Mouse (Mus musculus) lung, postnatal 14 days (tissue): ENCODE measurements around the gene Mup20.
"Not testable (repeated sequence)": the region's sequence is repeated elsewhere in the genome, so short reads cannot be mapped to it uniquely, and the experiment has no call there.

Experiments used
- DNase-seq: peaks from one replicate; pipeline ENCODE4 v3.0.0; 2021

Gene Mup20

DNA sequence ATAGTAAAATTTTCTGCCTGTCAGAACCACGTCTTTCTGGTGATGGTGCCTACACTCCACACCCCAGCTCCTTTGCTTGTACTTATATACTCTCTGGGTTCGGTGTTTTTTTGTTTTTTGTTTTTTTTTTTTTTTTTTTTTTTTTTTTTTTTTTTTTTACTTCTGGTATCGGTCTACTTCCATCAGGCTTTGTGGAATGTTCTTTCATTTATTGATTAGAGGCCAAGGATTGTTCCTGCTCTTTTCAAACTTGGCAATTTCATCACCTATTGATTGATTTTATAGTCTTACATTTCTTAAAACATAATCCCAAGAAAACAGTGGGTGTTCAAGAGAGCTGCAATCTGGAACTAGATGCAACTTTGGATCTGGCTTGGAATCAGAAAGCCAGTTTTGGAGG is at the start of gene Mup20:
Gene Mup20 (minus strand): TSS at position 101 of the 400 bp plus-strand sequence.
- DNase-seq: not testable (repeated sequence)

DNA sequence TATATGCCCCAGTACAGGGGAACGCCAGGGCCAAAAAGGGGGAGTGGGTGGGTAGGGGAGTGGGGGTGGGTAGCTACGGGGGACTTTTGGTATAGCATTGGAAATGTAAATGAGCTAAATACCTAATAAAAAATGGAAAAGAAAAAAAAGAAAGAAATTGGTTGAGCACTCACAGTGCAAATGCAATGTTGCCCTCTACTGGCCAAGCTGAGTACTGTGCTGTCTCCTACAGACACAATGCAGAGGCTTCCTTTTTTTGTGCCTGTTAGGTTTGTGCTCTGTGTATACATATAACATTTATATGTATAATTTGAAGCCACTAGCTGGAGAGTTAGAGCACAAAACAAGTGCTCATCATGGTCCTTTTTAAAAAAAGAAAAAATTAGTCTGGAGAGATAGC is 49.4 kb upstream of the Mup20 start:
- DNase-seq: peak; percentile 7

- DNase-seq: no peak
These were observed 34.0 kb upstream of the Mup20 start for GRCm38 (mm10) chr4:62087953-62088352.

- no peak for DNase-seq
These were observed 33.3 kb upstream of the Mup20 start, which contains the start of gene Mup3 for GRCm38 (mm10) chr4:62087241-62087640. Mup3 (minus strand) TSS chr4:62087342.

DNA sequence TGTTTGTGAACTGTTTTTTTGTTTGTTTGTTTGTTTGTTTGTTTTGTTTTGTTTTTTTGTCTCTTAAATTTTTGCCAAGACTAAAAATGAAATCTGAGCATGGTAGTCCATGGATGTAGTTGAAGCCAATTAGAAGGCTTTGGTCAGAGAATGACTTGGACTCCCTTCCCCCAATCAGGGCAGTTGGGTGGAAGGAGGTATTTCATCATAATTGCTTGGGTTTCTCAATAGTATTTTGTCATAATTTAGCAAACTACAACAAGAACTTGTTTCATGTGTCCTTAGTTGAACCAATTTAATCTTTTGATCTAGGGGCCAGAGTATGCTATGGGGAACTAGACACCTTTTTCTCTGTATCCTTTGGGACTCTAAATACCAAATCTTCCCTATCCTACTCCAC is 28.8 kb upstream of the Mup20 start:
- DNase-seq: no peak

DNA sequence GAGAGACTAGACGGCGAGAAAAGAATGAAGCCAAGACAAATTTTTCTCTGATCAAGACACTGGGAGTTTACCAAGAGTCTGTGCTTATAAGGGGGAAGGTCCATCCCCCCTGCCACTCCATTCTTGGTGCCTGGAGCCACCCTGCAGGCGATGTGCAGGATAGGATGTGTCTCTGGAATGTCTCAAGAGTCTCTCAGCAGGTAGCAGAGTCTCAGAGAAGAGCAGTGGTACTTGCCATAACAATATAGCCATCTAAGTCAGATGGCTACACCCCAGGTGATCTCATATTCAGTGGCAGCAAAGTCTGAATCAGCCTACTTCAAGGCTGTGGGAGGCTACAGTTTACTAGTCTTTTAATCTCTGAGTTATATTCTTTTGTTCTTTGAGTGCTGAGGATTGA is 21.2 kb upstream of the Mup20 start:
- DNase-seq: no peak

DNA sequence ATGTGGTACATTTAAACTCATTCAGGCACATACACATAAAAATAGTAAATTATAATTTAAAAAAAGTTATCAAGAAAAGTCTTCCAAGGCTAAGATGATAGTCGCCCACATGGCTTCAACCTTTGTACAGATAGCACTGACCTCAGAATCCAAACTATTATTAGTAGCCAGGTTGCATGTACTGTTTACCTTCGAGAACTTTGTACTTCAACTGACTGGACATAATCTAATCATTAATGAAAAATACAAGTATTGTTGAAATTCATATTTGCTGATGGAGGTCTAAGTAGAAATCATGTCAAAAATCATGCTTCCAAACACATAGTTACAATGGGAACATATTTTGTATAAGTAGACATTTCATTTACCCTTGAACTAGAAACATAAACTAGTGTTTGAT is 822 bp upstream of the Mup20 start:
- not testable (repeated sequence) for DNase-seq

DNA sequence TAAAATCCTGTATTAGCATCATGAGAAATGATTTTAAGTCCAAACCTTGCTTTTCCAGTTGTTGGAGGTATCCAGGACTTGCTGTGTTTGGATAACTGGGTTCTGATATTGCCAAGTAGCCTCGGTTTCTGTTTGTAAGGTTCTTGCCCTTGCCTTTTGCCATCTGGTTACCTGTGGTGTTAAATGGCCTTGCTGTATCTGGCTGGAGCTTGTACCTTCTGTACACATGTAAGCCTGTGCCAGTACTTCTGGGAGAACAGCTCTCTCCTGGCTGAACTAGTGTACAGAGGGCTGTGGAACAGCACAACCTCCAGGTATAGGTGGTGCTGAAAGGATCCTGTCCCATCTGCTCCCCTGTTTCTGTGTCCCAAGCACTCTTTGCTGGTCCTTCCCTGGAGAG is 27.7 kb downstream of the Mup20 start:
- DNase-seq: no peak

DNA sequence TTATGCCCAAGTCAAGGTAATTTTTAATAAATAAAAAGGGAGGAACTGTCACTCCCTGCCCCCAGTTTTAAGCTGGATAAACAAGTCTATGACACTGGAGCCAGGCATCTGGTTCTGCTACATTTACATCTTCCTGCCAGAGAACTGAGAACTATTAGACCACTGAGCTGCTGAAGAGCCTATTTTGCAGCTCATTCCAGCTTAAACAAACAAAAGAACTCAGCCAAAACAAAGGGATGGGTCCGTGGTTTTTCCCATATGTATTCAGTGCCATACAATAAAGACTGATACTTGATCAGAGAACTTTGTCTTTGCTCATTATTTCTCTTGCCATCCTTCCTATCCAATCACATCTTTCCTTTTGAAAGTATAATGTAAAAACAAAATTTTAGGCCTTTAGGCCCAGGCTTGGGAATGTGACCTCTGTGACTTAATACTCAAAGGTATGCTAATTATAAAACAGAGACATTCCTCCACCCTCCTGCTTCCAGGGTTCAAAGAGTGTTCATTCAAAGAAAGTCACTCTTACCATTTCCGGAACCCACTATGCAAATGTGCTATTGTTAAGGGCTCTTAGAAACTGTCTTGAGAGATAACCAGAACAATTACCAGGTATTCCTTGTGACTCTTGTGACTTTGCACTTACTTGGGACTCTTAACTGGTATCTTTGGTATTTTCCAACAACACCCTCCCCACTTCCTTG is 29.6 kb downstream of the Mup20 start:
- no peak for DNase-seq

- no peak for DNase-seq
These were observed 30.3 kb downstream of the Mup20 start for GRCm38 (mm10) chr4:62023646-62024045.

DNA sequence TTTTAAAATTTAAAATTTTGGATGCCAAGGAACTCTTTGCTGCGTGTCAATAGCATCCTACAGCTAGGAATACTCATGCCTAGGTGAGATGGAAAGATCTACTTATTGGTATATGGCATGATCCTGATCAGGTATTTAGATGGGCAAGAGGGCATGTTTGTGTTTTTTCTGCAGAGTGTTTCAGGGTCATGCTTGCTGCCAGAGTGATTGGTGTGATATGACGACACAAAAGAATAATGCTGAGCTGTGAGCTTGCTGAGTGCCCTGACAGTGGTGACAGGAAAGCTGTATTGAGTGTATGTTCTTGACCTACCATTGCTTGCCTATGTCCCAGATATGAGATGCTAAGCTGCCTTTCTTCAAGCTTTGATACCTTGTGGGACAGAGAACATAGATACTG is 30.8 kb downstream of the Mup20 start:
- no peak for DNase-seq

GRCm38 (mm10) chr4:62020511-62020910 is 33.4 kb downstream of the Mup20 start:
- DNase-seq: not testable (repeated sequence)
